Mouse (Mus musculus) thymus, adult 18-20 months (tissue): ENCODE results near the gene Stx19.
A peak's percentile ranks its signal among the peaks of the same experiment; 100 is the strongest.

Experiments used
- DNase-seq, 2 experiments: peaks; one replicate each; pipeline ENCODE4 v3.0.0; 2022; ENCODE audit warnings: mixed read lengths in 2 of 2

Gene Stx19

GRCm38 (mm10) chr16:62814491-62814890 is at the start of gene Stx19:
Gene Stx19 (plus strand): TSS chr16:62814676.
- DNase-seq = no peak

GRCm38 (mm10) chr16:62773462-62773861 is 41.0 kb upstream of the Stx19 start:
- no peak for DNase-seq

GRCm38 (mm10) chr16:62776034-62776433 is 38.4 kb upstream of the Stx19 start:
- DNase-seq = no peak

GRCm38 (mm10) chr16:62778282-62778681 is 36.2 kb upstream of the Stx19 start:
- DNase-seq = no peak

GRCm38 (mm10) chr16:62782229-62782628 is 32.2 kb upstream of the Stx19 start:
- no peak for DNase-seq

- peak; percentile 85 to 93 for DNase-seq
Observed at GRCm38 (mm10) chr16:62786621-62787331, 27.7 kb upstream of the Stx19 start, which contains the start of gene Nsun3. Gene Nsun3 (minus strand): TSS chr16:62786818.

GRCm38 (mm10) chr16:62796608-62797007 is 17.9 kb upstream of the Stx19 start:
- no peak for DNase-seq

- DNase-seq = no peak
Observed at GRCm38 (mm10) chr16:62798808-62799207, 15.7 kb upstream of the Stx19 start.

GRCm38 (mm10) chr16:62799426-62799825 is 15.1 kb upstream of the Stx19 start:
- DNase-seq = no peak

GRCm38 (mm10) chr16:62799839-62800238 is 14.6 kb upstream of the Stx19 start:
- no peak for DNase-seq

- no peak for DNase-seq
Observed at GRCm38 (mm10) chr16:62804621-62805020, 9.9 kb upstream of the Stx19 start.

GRCm38 (mm10) chr16:62807249-62807979 is 7.1 kb upstream of the Stx19 start:
- peak in 1 of 2 experiments; percentile 19 for DNase-seq

- no peak for DNase-seq
Observed at GRCm38 (mm10) chr16:62810855-62811254, 3.6 kb upstream of the Stx19 start.

GRCm38 (mm10) chr16:62813790-62814189 is 686 bp upstream of the Stx19 start:
- DNase-seq = no peak

GRCm38 (mm10) chr16:62822472-62822871 is 8.0 kb downstream of the Stx19 start:
- DNase-seq = no peak

GRCm38 (mm10) chr16:62826156-62827001 is 11.9 kb downstream of the Stx19 start:
- no peak for DNase-seq

GRCm38 (mm10) chr16:62832027-62832426 is 17.6 kb downstream of the Stx19 start:
- no peak for DNase-seq

GRCm38 (mm10) chr16:62832481-62832880 is 18.0 kb downstream of the Stx19 start:
- DNase-seq = peak in 1 of 2 experiments; percentile 9

GRCm38 (mm10) chr16:62834016-62834735 is 19.7 kb downstream of the Stx19 start:
- no peak for DNase-seq

GRCm38 (mm10) chr16:62845341-62845740 is 30.9 kb downstream of the Stx19 start:
- DNase-seq = no peak

- DNase-seq = peak; percentile 82 to 91
Observed at GRCm38 (mm10) chr16:62846498-62847312, 32.2 kb downstream of the Stx19 start, which contains the start of gene Arl13b. Gene Arl13b (minus strand): TSS chr16:62847040.
